Mouse (Mus musculus): ENCODE results near the gene Neurl1b. TPM values are rescaled to one million over a fixed set of nuclear protein-coding genes. Genes with fewer than 3 reads are reported as not detected.

The Neurl1b gene
- polyA plus RNA-seq, 1 experiment = not detected

GRCm38 (mm10) chr17:26490072-26490471, 75.4 kb downstream of the Neurl1b start:
- TF ChIP-seq GATA1 (IDR thresholded peaks at IDR 0.05; ENCODE audit: low read length) = no peak

GRCm38 (mm10) chr17:26490910-26491309, 76.3 kb downstream of the Neurl1b start:
- no peak for TF ChIP-seq GATA1 (IDR thresholded peaks at IDR 0.05; ENCODE audit: low read length)

DNA sequence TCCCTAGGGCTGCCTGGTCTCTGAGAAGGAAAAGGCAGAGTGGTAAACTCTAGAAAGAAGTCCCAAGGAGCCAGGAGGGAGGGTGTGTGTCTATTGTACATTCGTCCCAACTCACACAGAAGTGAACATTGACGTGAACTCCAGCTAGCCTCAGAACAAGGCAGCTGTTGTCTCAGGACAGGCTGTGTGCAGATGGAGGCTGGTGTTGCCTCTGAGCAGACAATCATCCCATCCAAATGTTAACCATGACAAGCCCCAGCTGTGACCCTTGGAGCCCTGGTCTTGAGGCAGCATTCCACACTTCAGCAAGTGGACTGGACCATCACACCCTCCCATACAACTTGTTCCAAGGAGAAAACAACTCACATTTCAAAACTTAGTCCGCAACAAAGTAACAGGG, 77.6 kb downstream of the Neurl1b start:
- TF ChIP-seq GATA1 (IDR thresholded peaks at IDR 0.05; ENCODE audit: low read length) = no peak

GRCm38 (mm10) chr17:26494642-26495468, 80.2 kb downstream of the Neurl1b start:
- no peak for TF ChIP-seq GATA1 (IDR thresholded peaks at IDR 0.05; ENCODE audit: low read length)

Other genes with a start within 250 kb of the Neurl1b start
- 3.8 and 5.2 TPM in 2 replicates for gene Pdia2, start 215.7 kb upstream of the Neurl1b start, polyA plus RNA-seq (2012)
- gene Rgs11, start 211.9 kb upstream of the Neurl1b start, polyA plus RNA-seq (2012) = 8.4 and 8.7 TPM in 2 replicates
- 31.2 and 41.8 TPM in 2 replicates for gene Arhgdig, start 207.0 kb upstream of the Neurl1b start, polyA plus RNA-seq (2012)
- 2.9 and 4.5 TPM in 2 replicates for gene Fam234a, start 170.6 kb upstream of the Neurl1b start, polyA plus RNA-seq (2012)
- gene Luc7l, start 161.9 kb upstream of the Neurl1b start, polyA plus RNA-seq (2012) = 50.6 and 64.4 TPM in 2 replicates
- 32.2 and 35.7 TPM in 2 replicates for gene Ergic1, start 146.7 kb downstream of the Neurl1b start, polyA plus RNA-seq (2012)
- gene Dusp1, start 147.3 kb downstream of the Neurl1b start, polyA plus RNA-seq (2012) = 5.2 and 5.5 TPM in 2 replicates
- gene Atp6v0e, start 248.4 kb downstream of the Neurl1b start, polyA plus RNA-seq (2012) = 12.1 and 15.5 TPM in 2 replicates

Measured in G1E-ER4 (cell line).